In genomic region chr19:3723904-3724303, GRCm38 (mm10) we compare ENCODE assay signal across 8 mouse cellular contexts. TPM values are rescaled to one million over a fixed set of nuclear protein-coding genes. Genes with fewer than 3 reads are reported as not detected.
DNase-seq lines count a peak whose midpoint lies in the region; ATAC-seq and TF ChIP-seq lines count a peak whose summit lies in the region.

No protein-coding gene starts in this region.

- H3K27ac ChIP-seq in limb, embryonic 11.5 days (replicated peaks; ENCODE audit: low read depth, low read length) = no peak overlapping the region
- no peak overlapping the region for H3K27ac ChIP-seq in limb, embryonic 10.5 days
- H3K27ac ChIP-seq in spleen, adult 2 months (ENCODE audit: insufficient read depth, low read length) = no peak overlapping the region

- TF ChIP-seq CTCF in spleen, adult 2 months (IDR thresholded peaks at IDR 0.05; ENCODE audit: extremely low read depth, insufficient read depth, insufficient read length, insufficient replicate concordance) = peak; percentile 21; the same call in 1 of the 2 replicates

- H3K4me2 ChIP-seq in limb, embryonic 11.5 days (ENCODE audit: low read depth, severe bottlenecking) = no peak overlapping the region

- TF ChIP-seq POLR2A in spleen, adult 2 months (IDR thresholded peaks at IDR 0.05; ENCODE audit: low read depth, low read length) = no peak

- peak; percentile 43 for DNase-seq in adrenal gland, postnatal 14 days
- no peak for DNase-seq in adrenal gland, postnatal 4 days (ENCODE audit: low spot score in 2 of 2)
- DNase-seq in limb, embryonic 11.5 days (ENCODE audit: low spot score) = peak; percentile 58
- DNase-seq in limb, embryonic 10.5 days (ENCODE audit: low spot score) = no peak
- peak; percentile 63 for DNase-seq in embryo, embryonic 10.5 days (ENCODE audit: low spot score)
- DNase-seq in spleen, adult 2 months (ENCODE audit: low read depth in 1 of 2, low spot score in 2 of 2) = peak; percentile 35 to 38
- DNase-seq in ovary, adult 18-20 months (ENCODE audit: low spot score) = no peak
- no peak for DNase-seq in gastrocnemius, postnatal 25 days

- H3K9ac ChIP-seq in limb, embryonic 11.5 days (ENCODE audit: low read length) = no peak overlapping the region

- no peak overlapping the region for H3K4me3 ChIP-seq in limb, embryonic 11.5 days (ENCODE audit: low read depth, low read length)
- H3K4me3 ChIP-seq in limb, embryonic 10.5 days = no peak overlapping the region
- H3K4me3 ChIP-seq in spleen, adult 2 months (ENCODE audit: extremely low read depth, insufficient read depth, insufficient read length) = no peak overlapping the region

- 78% methylated on average over 4 of the region's 4 CpGs for WGBS in limb, embryonic 11.5 days
- 79% methylated on average over 4 of the region's 4 CpGs for WGBS in limb, embryonic 10.5 days
- 79% methylated on average over 4 of the region's 4 CpGs for WGBS in spleen, adult 2 months

- ATAC-seq in limb, embryonic 11.5 days (ENCODE audit: insufficient number of reproducible peaks, low FRiP score, low TSS enrichment, low read depth) = no peak

- 0 out of 2 replicates have a peak, but pooled peaks cover 2% of the 10 kb centered on the region for H3K9me3 ChIP-seq in limb, embryonic 11.5 days (ENCODE audit: control insufficient read depth, low read length)
- no peaks in the 10 kb centered on the region for H3K9me3 ChIP-seq in limb, embryonic 10.5 days (replicated peaks)

- peaks cover 7% of the 10 kb centered on the region; the same call in 1 of the 2 replicates for H3K4me1 ChIP-seq in limb, embryonic 11.5 days (ENCODE audit: control insufficient read depth, insufficient read depth, low read length)
- peaks cover 12% of the 10 kb centered on the region for H3K4me1 ChIP-seq in limb, embryonic 10.5 days
- peaks cover 7% of the 10 kb centered on the region for H3K4me1 ChIP-seq in spleen, adult 2 months (ENCODE audit: control insufficient read depth, insufficient read depth, insufficient read length)

- H3K27me3 ChIP-seq in limb, embryonic 11.5 days (ENCODE audit: control insufficient read depth, insufficient read depth, low read length) = no peaks in the 10 kb centered on the region
- no peaks in the 10 kb centered on the region for H3K27me3 ChIP-seq in limb, embryonic 10.5 days (ENCODE audit: low read depth, poor library complexity, severe bottlenecking)
- no peaks in the 10 kb centered on the region for H3K27me3 ChIP-seq in spleen, adult 2 months (ENCODE audit: control insufficient read depth, insufficient read depth, low read length)

- H3K36me3 ChIP-seq in limb, embryonic 11.5 days (ENCODE audit: control insufficient read depth, insufficient read depth, low read length) = no peaks in the 10 kb centered on the region
- H3K36me3 ChIP-seq in limb, embryonic 10.5 days = no peaks in the 10 kb centered on the region
- no peaks in the 10 kb centered on the region for H3K36me3 ChIP-seq in spleen, adult 2 months (ENCODE audit: control insufficient read depth, insufficient read depth, low read length)

RNA-seq across cellular contexts. Expression of gene 1810055G02Rik, which starts 15.8 kb away (rescaled TPM):
- total RNA-seq in adrenal gland, postnatal 14 days (2021) = 29.2 and 33.7 TPM in 2 replicates
- total RNA-seq in adrenal gland, postnatal 4 days (2021) = 10 to 100 TPM; 23.7 to 23.9 TPM
- 38.3 and 42.9 TPM in 2 replicates for polyA plus RNA-seq in limb, embryonic 11.5 days (2014; fragmentation: Nextera tagmentation; extraction: Ambion mirVana)
- polyA plus RNA-seq in limb, embryonic 10.5 days (2016; fragmentation: Nextera tagmentation; extraction: Ambion mirVana) = 43.8 and 47.2 TPM in 2 replicates
- polyA plus RNA-seq in spleen, adult 2 months (2012; rRNA removed) = 6.7 and 11.0 TPM in 2 replicates
- total RNA-seq in gastrocnemius, postnatal 25 days (2021) = 10 to 100 TPM; 10.8 to 12.6 TPM

RNA-seq across cellular contexts. Expression of gene Lrp5, which starts 37.5 kb away (rescaled TPM):
- 96.5 and 97.9 TPM in 2 replicates for total RNA-seq in adrenal gland, postnatal 14 days (2021)
- 100 to 1,000 TPM; 109 to 117 TPM for total RNA-seq in adrenal gland, postnatal 4 days (2021)
- polyA plus RNA-seq in limb, embryonic 11.5 days (2014; fragmentation: Nextera tagmentation; extraction: Ambion mirVana) = 7.2 and 7.9 TPM in 2 replicates
- 6.6 and 8.2 TPM in 2 replicates for polyA plus RNA-seq in limb, embryonic 10.5 days (2016; fragmentation: Nextera tagmentation; extraction: Ambion mirVana)
- 22.6 and 22.8 TPM in 2 replicates for polyA plus RNA-seq in spleen, adult 2 months (2012; rRNA removed)
- total RNA-seq in gastrocnemius, postnatal 25 days (2021) = 10 to 100 TPM; 24.6 to 28.2 TPM

RNA-seq across cellular contexts. Expression of gene Kmt5b, which starts 43.3 kb away (rescaled TPM):
- 63.2 and 63.9 TPM in 2 replicates for total RNA-seq in adrenal gland, postnatal 14 days (2021)
- total RNA-seq in adrenal gland, postnatal 4 days (2021) = 10 to 100 TPM; 69.7 to 70.8 TPM
- polyA plus RNA-seq in limb, embryonic 11.5 days (2014; fragmentation: Nextera tagmentation; extraction: Ambion mirVana) = 25.3 and 30.6 TPM in 2 replicates
- 21.4 and 29.2 TPM in 2 replicates for polyA plus RNA-seq in limb, embryonic 10.5 days (2016; fragmentation: Nextera tagmentation; extraction: Ambion mirVana)
- 13.9 and 14.2 TPM in 2 replicates for polyA plus RNA-seq in spleen, adult 2 months (2012; rRNA removed)
- 10 to 100 TPM; 19.1 to 20.2 TPM for total RNA-seq in gastrocnemius, postnatal 25 days (2021)

Comparison
In these comparisons a context has a peak if more than half of its experiments do, and no peak if none do; other contexts are left out.
1. DNase-seq: peak in adrenal gland, postnatal 14 days (single experiment), limb, embryonic 11.5 days (single experiment), embryo, embryonic 10.5 days (single experiment) and spleen, adult 2 months (2 of 2); none in adrenal gland, postnatal 4 days (0 of 2), limb, embryonic 10.5 days (single experiment), ovary, adult 18-20 months (single experiment) and gastrocnemius, postnatal 25 days (single experiment).